21 mouse cellular contexts compared by ENCODE assay signal in the genomic region with DNA sequence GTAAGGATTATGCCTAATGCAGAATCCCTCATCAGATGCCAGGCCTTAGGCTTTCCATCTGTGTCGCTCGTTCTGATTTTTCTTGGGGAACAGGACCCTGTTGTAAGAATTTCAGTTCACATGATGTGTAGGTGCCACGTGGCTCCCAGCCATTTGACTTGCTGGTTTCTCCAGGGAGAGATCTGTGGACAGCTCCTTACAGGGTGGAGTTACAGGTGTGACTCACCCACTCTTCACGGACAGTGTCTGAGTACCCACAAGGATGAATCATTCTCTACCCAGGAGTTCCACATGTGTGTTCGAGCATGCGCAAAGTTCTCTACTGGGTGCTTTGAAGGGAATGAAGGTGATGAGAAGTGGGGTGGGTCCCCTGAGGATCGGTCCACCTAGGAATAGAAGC.
DNase-seq lines count a peak whose midpoint lies in the region; ATAC-seq and TF ChIP-seq lines count a peak whose summit lies in the region.
"Had no signal": no experiment of that assay in that cellular context is flagged by ENCODE, and none has a peak within 500 bp of the region (broad histone marks: within the 10 kb centered on the region; RNA-seq: fewer than 3 reads in every experiment).

No protein-coding gene starts in this region.

- no peak overlapping the region for H3K4me3 ChIP-seq in layer of hippocampus, adult 2 months
- H3K4me3 ChIP-seq in hindbrain, embryonic 14.5 days (replicated peaks; ENCODE audit: low read length) = no peak overlapping the region
- H3K4me3 ChIP-seq: embryonic facial prominence, embryonic 12.5 days; forebrain, embryonic 15.5 days; heart, adult 2 months; hindbrain, embryonic 10.5 days; hindbrain, embryonic 15.5 days had no signal

- H3K27ac ChIP-seq in layer of hippocampus, adult 2 months = peak overlapping the region; percentile 63; the same call in 1 of the 2 replicates
- H3K27ac ChIP-seq in hindbrain, embryonic 14.5 days = no peak overlapping the region
- H3K27ac ChIP-seq: embryonic facial prominence, embryonic 12.5 days; forebrain, embryonic 15.5 days; heart, adult 2 months; hindbrain, embryonic 10.5 days; hindbrain, embryonic 15.5 days had no signal

- no peak for TF ChIP-seq CTCF in layer of hippocampus, adult 2 months (conservative IDR thresholded peaks at IDR 0.05)

- no peaks in the 10 kb centered on the region for H3K9me3 ChIP-seq in hindbrain, embryonic 14.5 days (ENCODE audit: control insufficient read depth, low read length)
- H3K9me3 ChIP-seq: embryonic facial prominence, embryonic 12.5 days; forebrain, embryonic 15.5 days; hindbrain, embryonic 10.5 days; hindbrain, embryonic 15.5 days had no signal

- H3K27me3 ChIP-seq in hindbrain, embryonic 14.5 days (ENCODE audit: control insufficient read depth, insufficient read depth, low read length) = no peaks in the 10 kb centered on the region
- H3K27me3 ChIP-seq: embryonic facial prominence, embryonic 12.5 days; forebrain, embryonic 15.5 days; hindbrain, embryonic 15.5 days had no signal

- no peak overlapping the region for H3K4me2 ChIP-seq in hindbrain, embryonic 14.5 days (replicated peaks)
- H3K4me2 ChIP-seq: embryonic facial prominence, embryonic 12.5 days; forebrain, embryonic 15.5 days; heart, embryonic 11.5 days; hindbrain, embryonic 15.5 days had no signal

- peak; percentile 35 to 77 for DNase-seq in adrenal gland, adult (ENCODE audit: inconsistent age in 2 of 2, low spot score in 1 of 2)
- DNase-seq in adrenal gland, postnatal 25 days = no peak
- DNase-seq in layer of hippocampus, adult 2 months (ENCODE audit: low spot score in 2 of 2) = no peak
- DNase-seq in layer of hippocampus, adult 18-20 months (ENCODE audit: low spot score in 2 of 2) = no peak
- peak; percentile 60 for DNase-seq in NIH3T3 (ENCODE audit: low read depth)
- DNase-seq in brain, adult 2 months (ENCODE audit: low read depth, low spot score) = peak; percentile 24
- DNase-seq in thymus, postnatal 0 days (ENCODE audit: low spot score) = no peak
- no peak for DNase-seq in hindbrain, embryonic 14.5 days (ENCODE audit: low spot score)
- DNase-seq: cerebellum, adult 2 months; cerebellum, postnatal 14 days; embryo, embryonic 11 days; heart, adult 2 months; kidney, adult 2 months had no signal

- ATAC-seq in hindbrain, embryonic 14.5 days (ENCODE audit: low FRiP score) = no peak
- ATAC-seq: CD4-positive, CD25-positive, alpha-beta regulatory T cell, adult 4 months; forebrain, embryonic 15.5 days; intestine, embryonic 16.5 days had no signal

- WGBS in hindbrain, embryonic 14.5 days = 98% methylated on average over 7 of the region's 7 CpGs

- no peaks in the 10 kb centered on the region for H3K36me3 ChIP-seq in hindbrain, embryonic 14.5 days (replicated peaks; ENCODE audit: control insufficient read depth, insufficient read depth)
- H3K36me3 ChIP-seq: embryonic facial prominence, embryonic 12.5 days; forebrain, embryonic 15.5 days; G1E; hindbrain, embryonic 10.5 days; hindbrain, embryonic 15.5 days had no signal

- no peak overlapping the region for H3K9ac ChIP-seq in hindbrain, embryonic 14.5 days
- H3K9ac ChIP-seq: embryonic facial prominence, embryonic 12.5 days; forebrain, embryonic 15.5 days; hindbrain, embryonic 15.5 days had no signal

- H3K4me1 ChIP-seq in hindbrain, embryonic 14.5 days (replicated peaks; ENCODE audit: control insufficient read depth, insufficient read depth, low read length) = peaks cover 7% of the 10 kb centered on the region
- H3K4me1 ChIP-seq: embryonic facial prominence, embryonic 12.5 days had no signal

Comparison
In these comparisons a context has a peak if more than half of its experiments do, and no peak if none do; other contexts are left out.
1. DNase-seq: peak in adrenal gland, adult (2 of 2), NIH3T3 (single experiment) and brain, adult 2 months (single experiment); none in adrenal gland, postnatal 25 days (single experiment), layer of hippocampus, adult 2 months (0 of 2), layer of hippocampus, adult 18-20 months (0 of 2), thymus, postnatal 0 days (single experiment) and hindbrain, embryonic 14.5 days (single experiment).